Mouse (Mus musculus): ENCODE results near the gene Syf2.

Syf2 gene

DNA sequence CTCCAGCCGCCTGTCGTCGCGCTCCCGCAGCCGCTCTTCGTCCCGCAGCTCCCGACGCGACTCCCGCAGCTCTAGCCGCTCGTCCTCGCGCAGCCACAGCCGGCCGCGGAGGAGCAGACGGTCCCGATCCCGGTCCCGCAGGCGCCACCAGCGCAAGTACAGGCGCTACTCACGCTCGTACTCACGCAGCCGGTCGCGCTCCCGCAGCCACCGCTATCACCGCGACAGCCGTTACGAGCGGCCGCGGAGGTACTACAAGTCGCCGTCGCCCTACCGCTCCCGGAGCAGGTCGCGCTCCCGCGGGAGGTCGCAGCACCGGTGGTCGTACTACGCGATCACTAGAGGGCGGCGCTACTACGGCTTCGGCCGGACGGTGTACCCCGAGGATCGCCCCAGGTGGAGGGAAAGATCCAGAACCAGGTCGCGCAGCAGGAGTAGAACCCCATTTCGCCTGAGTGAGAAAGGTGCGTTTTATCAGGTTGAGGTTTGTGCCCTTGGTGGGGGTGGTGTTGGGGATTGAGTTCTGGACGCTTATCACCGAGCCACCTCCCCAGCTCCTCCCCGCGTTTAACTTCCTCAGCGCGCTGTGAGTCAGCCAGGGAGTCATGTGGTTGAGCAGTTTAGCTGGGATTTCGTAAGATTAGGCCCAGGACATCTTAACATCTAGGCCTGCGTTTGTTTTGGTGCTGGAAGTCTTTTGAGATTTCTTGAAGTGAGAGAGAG is 6.5 kb upstream of the Syf2 start:
- peak; percentile 37 for DNase-seq

DNA sequence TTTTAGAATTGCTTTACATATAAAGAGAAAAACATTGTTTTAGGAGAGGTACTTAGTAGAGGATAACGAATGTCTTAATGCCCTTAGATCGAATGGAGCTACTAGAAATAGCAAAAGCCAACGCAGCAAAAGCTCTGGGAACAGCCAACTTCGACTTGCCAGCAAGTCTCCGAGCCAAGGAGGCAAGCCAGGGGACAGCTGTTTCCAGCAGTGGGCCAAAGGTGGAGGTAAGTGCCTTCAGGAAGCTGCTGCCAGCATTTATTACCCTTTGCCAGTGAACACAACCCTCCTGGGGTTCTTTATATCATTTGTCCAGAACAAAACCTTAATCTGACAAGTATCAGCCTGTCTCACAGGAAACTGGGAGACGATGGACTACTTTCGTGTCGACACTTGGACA is 5.5 kb upstream of the Syf2 start:
- no peak for DNase-seq

GRCm38 (mm10) chr4:134927815-134928463 is 2.8 kb upstream of the Syf2 start:
- no peak for DNase-seq

- no peak for DNase-seq
These were observed 2.2 kb upstream of the Syf2 start for GRCm38 (mm10) chr4:134928464-134928836.

DNA sequence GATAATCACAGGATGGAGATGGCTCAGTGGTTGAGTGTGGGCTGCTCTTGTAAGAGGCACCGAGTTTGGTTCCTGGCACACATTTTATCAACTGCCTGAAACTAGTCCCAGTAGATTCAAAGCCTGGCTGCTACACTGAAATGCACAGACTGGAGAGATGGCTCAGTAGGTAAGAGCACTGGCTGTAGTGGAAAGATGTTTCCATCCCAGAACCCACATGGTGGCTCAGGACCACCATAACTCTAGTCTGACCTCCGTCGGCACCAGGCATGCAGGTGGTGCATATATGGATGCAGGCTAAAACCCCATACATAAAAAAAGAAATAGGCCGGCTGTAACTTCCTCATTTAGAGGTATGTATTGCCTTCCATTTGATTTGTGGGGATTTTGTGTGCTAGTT is 1.2 kb upstream of the Syf2 start:
- no peak for DNase-seq

GRCm38 (mm10) chr4:134930190-134930589 is 508 bp upstream of the Syf2 start:
- DNase-seq = no peak

- no peak for DNase-seq
These were observed 6.8 kb downstream of the Syf2 start for GRCm38 (mm10) chr4:134937240-134938176.

- no peak for DNase-seq
These were observed 9.2 kb downstream of the Syf2 start for GRCm38 (mm10) chr4:134939900-134940299.

GRCm38 (mm10) chr4:134943758-134944538 is 13.2 kb downstream of the Syf2 start:
- DNase-seq = peak; percentile 25

GRCm38 (mm10) chr4:134946024-134946744 is 15.5 kb downstream of the Syf2 start:
- DNase-seq = peak; percentile 74

- no peak for DNase-seq
These were observed 19.9 kb downstream of the Syf2 start for GRCm38 (mm10) chr4:134950518-134951091.

GRCm38 (mm10) chr4:134954461-134954860 is 23.8 kb downstream of the Syf2 start:
- DNase-seq = no peak

DNA sequence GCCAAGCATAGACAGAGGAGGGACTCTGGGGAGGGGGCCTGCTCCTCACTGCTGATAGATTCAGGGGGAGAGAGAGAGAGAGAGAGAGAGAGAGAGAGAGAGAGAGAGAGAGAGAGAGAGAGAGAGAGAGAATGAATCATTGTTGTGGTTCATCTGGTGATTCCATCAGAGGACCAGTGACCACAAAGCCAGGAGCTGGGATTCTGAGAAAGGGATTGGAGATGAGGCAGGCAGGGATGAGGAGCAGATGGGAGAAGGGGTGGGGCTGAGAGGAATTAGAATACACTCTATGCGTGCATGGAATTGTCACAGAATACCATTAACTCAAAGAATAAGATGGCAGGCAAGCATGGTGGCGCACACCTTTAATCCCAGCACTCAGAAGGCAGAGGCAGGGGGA is 24.5 kb downstream of the Syf2 start:
- no peak for DNase-seq

GRCm38 (mm10) chr4:134955845-134956244 is 25.1 kb downstream of the Syf2 start:
- no peak for DNase-seq

- no peak for DNase-seq
These were observed 25.6 kb downstream of the Syf2 start for GRCm38 (mm10) chr4:134956328-134956727.

GRCm38 (mm10) chr4:134963021-134963776 is 32.5 kb downstream of the Syf2 start:
- DNase-seq = no peak

GRCm38 (mm10) chr4:134967887-134968604 is 37.3 kb downstream of the Syf2 start:
- DNase-seq = no peak

GRCm38 (mm10) chr4:134968605-134968976 is 37.9 kb downstream of the Syf2 start:
- DNase-seq = no peak

DNA sequence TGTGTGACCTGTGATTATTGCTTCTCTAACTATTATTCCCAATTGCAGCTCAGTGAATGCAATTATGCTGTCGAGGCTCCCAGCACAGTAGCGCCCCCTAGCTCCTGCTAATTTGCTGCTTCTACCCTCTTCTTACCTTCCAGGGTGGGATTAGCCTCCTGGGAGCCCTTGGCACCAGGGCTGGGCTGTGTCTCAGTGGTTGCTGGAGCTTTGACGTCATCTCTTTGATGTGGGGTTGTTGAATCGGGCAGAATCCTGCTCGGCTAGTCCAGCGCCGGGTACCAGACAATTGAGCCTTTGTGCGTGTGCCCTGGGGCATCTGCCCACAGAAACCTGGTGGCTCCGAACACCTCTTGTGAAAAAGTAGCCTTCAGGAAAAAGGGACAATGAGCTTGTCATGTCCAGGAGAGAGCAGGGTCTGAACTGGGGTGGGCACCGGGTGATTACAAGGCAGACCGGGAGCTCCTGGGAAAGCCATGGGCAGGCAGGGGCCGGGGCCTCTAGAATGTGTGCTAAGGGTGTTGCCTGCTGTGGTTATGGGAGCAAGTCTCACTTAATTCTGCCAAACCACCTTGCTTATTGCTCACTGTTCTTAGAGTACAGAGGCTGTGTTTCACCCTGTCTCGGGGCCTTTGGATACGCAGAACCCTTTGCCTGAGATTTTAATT is 44.7 kb downstream of the Syf2 start:
- no peak for DNase-seq

DNA sequence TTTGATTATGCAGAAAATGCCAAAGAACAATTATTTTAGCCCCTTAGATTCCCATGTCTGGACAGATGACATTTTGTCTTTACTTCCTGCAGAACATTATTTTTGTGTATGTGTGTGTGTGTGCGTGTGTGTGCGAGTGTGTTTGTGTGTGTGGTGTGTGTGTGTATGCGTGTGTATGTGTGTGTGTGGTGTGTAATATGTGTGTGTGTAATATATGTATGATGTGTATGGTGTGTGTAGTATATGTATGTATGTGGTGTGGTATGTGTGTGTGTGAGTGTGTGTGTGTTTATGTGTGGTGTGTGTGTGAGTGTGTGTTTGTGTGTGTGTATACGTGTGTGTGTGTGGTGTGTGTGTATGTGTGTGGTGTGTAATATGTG is 45.2 kb downstream of the Syf2 start:
- no peak for DNase-seq
